Mouse (Mus musculus) c-Kit-positive CD71-negative TER-119-negative erythroid progenitor cells, embryonic 14.5 days (primary cell): ENCODE data around the gene Lrrk1.
A peak's percentile ranks its signal among the peaks of the same experiment; 100 is the strongest.

Source experiments
- DNase-seq: peaks from one replicate; pipeline ENCODE4 v3.0.0-alpha.2; 2013; ENCODE audit warnings: low read depth

Gene Lrrk1

GRCm38 (mm10) chr7:66300680-66301079 is 87.5 kb downstream of the Lrrk1 start:
- DNase-seq = peak; percentile 81

DNA sequence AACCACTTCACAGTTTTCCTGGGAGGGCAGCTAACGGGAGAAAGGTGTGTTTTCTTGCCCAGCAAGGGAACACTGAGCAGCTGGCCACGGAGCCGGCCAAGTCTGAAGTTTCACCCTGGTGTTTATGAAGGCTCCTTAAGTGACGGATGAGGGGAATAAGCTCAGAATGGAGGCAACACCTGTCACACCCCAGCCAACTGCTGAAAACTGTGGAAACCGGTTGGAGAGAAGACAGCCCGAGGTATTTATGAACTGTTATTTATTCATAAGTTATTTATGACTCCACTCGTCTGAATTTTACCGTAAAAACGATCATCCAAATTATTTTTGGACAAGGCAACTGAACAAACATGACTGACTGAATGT is 90.5 kb downstream of the Lrrk1 start:
- DNase-seq = no peak

DNA sequence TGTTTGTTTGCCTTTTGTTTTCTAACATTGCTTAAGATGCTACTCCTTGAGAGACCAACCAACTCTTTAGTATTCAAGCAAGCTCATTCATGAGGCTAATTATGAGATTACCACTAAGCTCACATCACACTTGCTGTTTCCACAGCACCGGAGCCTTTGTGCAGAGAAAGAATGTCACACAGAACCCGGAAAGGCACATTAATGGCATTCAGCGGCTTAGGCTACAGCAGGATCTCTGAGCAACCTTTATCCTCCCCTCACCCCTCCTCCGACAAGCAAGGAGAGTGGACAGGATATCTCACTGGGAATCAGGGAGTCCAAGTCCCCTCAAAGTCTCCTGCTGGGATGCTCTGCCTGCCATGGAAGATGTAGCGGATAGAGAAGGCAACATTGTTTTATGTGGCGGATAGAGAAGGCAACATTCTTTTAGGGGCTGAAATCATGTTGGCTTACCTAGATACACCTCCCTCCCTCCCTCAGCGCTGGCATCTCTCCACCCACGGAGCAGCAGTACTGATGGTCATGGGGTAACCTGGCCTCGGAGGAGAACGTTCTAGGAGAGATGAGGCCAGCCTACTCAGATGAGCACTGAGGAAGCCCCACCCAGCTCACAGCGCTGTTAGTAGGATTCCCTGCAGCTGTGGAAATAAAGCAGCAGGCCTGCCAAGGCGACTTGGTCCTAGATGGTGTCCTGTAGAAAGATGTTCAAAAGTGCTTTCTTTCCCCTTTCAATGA is 91.1 kb downstream of the Lrrk1 start:
- no peak for DNase-seq

GRCm38 (mm10) chr7:66292552-66293376 is 95.4 kb downstream of the Lrrk1 start:
- no peak for DNase-seq

DNA sequence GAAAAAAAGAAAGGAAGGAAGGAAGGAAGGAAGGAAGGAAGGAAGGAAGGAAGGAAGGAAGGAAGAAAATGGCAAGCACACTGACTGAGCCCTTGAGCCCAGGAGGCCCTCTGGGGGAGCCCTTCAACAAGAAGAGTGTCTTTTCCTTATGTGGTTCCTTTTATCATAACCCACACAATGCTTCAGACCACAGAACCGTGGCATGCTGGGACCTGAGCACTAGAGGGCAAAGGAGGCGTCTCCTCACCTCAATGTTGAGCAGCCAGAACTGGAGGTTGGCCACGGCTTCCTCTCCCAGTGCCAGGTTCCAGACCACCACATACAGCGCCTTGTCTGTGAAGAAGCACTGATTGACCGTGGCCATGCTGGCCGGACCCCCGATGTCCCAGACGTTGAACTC is 96.1 kb downstream of the Lrrk1 start:
- no peak for DNase-seq

GRCm38 (mm10) chr7:66282984-66283612 is 105.1 kb downstream of the Lrrk1 start:
- no peak for DNase-seq

- no peak for DNase-seq
Measured at GRCm38 (mm10) chr7:66282265-66282664, 105.9 kb downstream of the Lrrk1 start.

DNA sequence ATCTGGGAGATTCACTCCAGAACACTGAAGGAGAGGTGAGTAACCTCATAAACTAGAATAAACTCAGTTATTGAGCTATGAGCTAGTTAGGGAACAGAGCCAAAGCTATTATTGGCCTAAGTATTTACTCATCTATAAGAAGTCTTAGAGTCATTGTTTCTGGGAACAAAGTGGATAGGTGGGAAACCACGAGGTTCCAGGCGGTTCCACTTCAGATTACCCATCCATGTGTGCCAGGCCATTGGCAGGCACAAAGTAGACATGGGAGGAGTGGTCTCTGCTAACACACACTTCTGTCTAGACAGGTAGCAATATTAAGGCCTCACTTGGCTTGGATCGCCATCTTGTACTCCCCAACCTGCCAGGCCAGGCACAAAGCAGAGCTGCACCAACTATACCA is 110.1 kb downstream of the Lrrk1 start:
- DNase-seq = no peak

GRCm38 (mm10) chr7:66273494-66273893 is 114.7 kb downstream of the Lrrk1 start:
- no peak for DNase-seq

GRCm38 (mm10) chr7:66271226-66271625 is 116.9 kb downstream of the Lrrk1 start:
- DNase-seq = no peak

- DNase-seq = no peak
Measured at GRCm38 (mm10) chr7:66266942-66267850, 121.0 kb downstream of the Lrrk1 start.

DNA sequence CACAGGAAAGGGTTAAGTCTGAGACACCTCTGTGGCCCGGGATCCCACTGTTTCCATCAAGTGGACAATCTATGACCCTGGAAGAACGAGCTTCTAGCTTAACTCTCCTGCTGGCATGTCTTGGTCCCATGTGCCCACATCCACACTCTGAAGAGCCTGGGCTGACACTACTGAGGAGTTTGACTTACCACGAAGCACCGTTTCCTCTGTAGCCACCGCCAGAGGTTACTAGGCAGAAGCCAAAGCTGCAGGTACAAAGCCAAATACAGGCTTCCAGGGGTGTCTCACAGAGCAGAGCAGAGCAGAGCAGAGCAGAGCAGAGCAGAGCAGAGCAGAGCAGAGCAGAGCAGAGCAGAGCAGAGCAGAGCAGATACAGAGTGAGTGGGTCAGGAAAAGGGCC is 124.7 kb downstream of the Lrrk1 start:
- DNase-seq = no peak

DNA sequence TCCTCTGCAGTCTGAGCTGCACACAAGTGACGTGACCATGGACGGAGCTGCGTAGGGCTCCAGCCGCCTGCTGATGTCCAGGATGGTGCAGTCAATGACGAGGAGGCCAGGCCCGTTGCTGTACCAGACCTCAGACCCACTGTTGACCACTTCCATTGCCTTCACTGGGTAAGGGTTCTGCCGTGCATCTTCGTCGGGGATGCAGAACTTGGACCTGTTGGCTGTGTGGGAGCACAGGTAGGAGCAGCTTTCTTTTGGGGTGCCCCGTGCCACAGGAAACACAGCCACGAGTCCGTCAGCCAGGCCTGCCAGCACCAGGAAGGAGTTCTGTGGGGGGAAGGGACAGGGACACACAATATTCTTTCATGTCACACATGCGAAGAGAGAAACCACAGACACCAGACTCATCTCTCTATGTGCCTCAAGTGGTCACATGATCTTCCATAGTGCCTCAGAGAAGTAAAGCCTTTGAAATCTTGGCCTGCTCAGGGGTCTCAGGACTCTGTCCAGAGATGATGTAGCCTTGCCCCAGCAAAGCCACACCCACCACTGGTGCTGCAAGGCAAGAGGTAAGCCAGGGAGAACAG is 125.5 kb downstream of the Lrrk1 start:
- DNase-seq = no peak

DNA sequence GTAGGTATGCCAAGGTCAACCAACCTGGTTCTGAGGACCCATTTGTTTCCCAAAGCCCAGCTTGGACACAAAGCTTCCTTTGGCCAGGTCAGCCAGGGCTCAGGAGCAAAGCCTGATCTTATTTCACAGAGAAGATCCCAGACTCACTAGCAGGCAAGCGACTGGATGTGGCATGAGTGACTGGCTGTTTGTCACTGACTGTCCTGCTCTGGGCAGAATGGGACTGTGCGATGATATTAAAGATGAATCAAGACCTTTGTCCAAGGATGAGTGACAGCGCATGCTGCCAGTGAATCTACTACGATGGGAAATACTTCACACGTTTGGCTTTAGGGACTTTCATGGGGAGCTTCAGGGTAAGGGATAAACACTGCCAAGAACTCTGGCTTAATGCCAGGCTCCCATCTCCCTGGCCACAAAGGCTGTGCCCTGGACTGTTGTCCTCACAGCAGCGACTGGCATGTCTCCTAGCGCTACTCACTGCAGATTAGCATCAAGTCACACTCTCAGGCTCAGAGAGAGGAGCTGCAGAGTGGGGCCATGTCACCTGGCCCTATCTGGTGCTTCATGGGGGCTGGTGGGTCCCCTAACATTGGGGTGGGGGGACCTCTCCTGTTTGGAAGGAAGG is 127.3 kb downstream of the Lrrk1 start:
- no peak for DNase-seq

GRCm38 (mm10) chr7:66260295-66260694 is 127.9 kb downstream of the Lrrk1 start:
- DNase-seq = no peak

DNA sequence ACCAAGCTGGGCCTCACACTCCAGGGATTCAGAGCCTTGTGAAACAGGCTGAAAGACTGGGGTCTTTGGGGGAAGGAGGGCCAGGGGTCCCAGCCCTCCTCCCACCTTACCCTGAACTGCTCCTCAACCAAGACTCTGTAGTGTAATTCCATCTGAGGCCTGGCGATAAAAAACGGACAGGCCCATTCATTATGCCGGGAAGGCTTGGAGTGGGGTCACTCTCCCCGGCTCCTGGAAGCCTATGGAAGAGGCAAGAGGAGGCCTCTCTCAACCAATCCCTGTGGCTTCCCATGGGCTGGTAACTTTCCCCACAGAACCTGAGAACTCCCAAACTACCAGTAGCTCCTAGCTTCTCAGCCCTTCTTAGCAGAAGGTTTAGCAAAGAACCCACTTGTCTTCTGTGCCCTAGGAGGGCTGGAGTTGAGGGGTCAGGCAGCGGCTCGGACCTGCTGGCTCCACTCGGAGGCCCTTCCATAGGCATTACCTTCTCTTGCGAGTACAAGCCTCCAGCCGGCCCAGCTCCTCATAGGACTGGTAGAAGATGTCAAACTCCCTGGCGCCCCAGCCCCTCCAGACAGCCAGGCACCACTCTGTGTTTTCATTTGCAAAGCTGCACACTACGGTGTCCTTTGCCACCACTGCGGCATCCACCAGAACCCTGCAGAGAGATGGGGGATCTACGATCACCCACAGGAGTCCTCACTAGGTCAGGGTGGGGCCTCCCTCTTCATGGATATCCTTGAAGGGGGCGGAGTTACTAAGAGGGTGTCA is 128.5 kb downstream of the Lrrk1 start:
- no peak for DNase-seq

GRCm38 (mm10) chr7:66258997-66259396 is 129.2 kb downstream of the Lrrk1 start:
- no peak for DNase-seq

DNA sequence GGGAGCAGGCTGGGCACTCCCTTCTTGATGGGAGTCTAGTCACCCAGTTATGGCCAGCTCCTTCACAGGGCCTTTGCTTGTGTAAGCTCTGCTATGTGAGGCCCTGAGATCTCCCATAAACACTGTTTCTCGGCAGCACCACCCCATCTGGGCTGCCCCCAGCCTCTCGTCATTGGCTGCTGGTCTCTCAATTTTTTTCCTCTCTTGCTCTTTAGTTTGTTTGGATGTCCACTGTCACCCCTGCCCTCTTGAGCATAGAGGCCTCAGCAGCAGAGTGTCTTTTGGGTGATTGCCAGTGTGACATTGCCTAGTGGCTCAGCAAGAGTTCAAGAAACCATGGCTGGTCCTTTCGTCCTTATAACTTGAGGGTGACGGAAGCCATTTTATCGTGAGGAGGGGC is 130.9 kb downstream of the Lrrk1 start:
- no peak for DNase-seq

- DNase-seq = no peak
Measured at GRCm38 (mm10) chr7:66256441-66256840, 131.7 kb downstream of the Lrrk1 start.

DNA sequence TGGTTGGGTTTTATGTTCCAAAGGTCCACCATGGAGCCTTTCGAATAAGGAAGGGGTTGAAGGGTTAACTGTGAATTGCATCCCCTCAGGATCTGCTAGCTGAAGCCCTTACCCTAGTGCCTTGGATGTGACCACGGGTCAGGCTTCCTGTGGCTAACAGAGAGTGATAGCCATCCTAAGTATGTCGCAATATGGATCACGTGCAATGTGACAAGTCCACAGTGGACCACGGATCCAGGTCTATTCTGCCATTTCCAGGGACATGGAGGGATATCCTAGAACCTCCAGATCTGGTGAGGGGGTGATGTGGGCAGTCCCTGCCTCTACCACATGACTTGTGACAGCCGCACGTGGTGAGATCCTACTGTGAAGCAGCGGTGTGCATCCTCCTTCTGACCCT is 133.2 kb downstream of the Lrrk1 start:
- DNase-seq = no peak
